Mouse (Mus musculus): Measurements from ENCODE around the gene Creb3l4.

GRCm38 (mm10) chr3:90273855-90274254 is 30.5 kb upstream of the Creb3l4 start:
- TF ChIP-seq POLR2A (IDR thresholded peaks at IDR 0.05; ENCODE audit: low read depth, low read length), result no peak
- no peak for TF ChIP-seq CTCF (IDR thresholded peaks at IDR 0.05; ENCODE audit: extremely low read depth, insufficient read depth, insufficient read length, insufficient replicate concordance)

Data from spleen, adult 2 months (tissue).